In the genomic region with DNA sequence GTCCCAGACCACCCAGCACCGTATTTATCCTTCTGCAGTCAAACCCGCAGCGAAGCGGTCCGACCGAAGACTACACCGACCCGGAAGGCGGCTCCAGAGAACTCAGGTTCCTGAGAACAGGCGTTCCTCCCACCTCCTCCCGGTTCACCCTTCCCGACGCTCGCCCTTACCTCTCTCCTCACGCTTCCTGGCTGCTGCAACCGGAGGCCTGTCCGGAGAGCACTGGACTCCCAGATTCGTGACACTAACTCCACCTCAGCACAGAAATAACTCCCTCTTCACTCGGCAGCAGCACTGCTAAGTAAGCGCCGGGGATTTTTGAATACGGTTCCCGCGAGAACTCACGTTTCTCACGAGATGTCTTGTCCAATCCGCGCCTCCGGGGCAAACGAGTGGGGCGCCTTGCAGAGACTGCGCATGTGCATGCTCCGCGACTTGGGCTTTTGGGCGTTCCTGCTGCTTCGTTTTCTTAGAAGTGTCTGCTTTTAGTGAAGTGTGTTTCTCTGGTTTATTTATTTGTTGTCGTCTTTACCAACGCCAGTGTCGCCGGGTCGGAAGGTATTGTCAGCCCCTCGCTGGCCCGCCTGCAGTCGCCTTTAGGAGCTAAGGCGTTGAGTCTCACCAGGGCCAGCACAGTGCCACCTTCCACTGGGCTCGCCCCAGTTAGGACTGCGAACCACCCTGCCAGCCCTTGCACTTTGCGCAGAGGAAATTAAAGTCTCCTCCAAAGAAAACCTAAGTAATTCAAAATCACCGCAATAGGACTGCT, we compare ENCODE assay signal across 8 mouse cellular contexts. TPM values are rescaled to one million over a fixed set of nuclear protein-coding genes. Genes with fewer than 3 reads are reported as not detected.
A peak's percentile ranks its signal among the peaks of the same experiment; 100 is the strongest.
DNase-seq lines count a peak whose midpoint lies in the region; ATAC-seq and TF ChIP-seq lines count a peak whose summit lies in the region.

A gene (minus strand): TSS at position 324 of the 769 bp plus-strand sequence.

- H3K4me3 ChIP-seq in C2C12 (ENCODE audit: insufficient read depth, poor library complexity, severe bottlenecking), result peak within 1 kb of the TSS; percentile 74
- peak within 1 kb of the TSS; percentile 73 for H3K4me3 ChIP-seq in erythroblast, embryonic 14.5 days (replicated peaks)
- H3K4me3 ChIP-seq in heart, embryonic 12.5 days, result peak within 1 kb of the TSS; percentile 71
- peak within 1 kb of the TSS; percentile 73 for H3K4me3 ChIP-seq in kidney, postnatal 0 days (replicated peaks; ENCODE audit: low read depth, low read length)
- H3K4me3 ChIP-seq in liver, embryonic 11.5 days (ENCODE audit: low read depth, low read length), result peak within 1 kb of the TSS; percentile 78
- peak within 1 kb of the TSS; percentile 82 for H3K4me3 ChIP-seq in stomach, embryonic 14.5 days (ENCODE audit: low read depth, low read length)

- peak; percentile 6; the same call in 1 of the 2 replicates for TF ChIP-seq POLR2A in brain, embryonic 14.5 days (IDR thresholded peaks at IDR 0.05; ENCODE audit: borderline replicate concordance, extremely low read depth, insufficient read depth, insufficient read length, poor library complexity, severe bottlenecking)

- peaks cover 25% of the 10 kb centered on the region for H3K36me3 ChIP-seq in C2C12 (ENCODE audit: control insufficient read depth, insufficient read depth)
- H3K36me3 ChIP-seq in erythroblast, embryonic 14.5 days (ENCODE audit: control insufficient read depth), result peaks cover 27% of the 10 kb centered on the region
- peaks cover 15% of the 10 kb centered on the region for H3K36me3 ChIP-seq in heart, embryonic 12.5 days
- H3K36me3 ChIP-seq in kidney, postnatal 0 days (ENCODE audit: insufficient read depth, low read length), result 0 out of 2 replicates have a peak, but pooled peaks cover 7% of the 10 kb centered on the region
- H3K36me3 ChIP-seq in liver, embryonic 11.5 days (ENCODE audit: control insufficient read depth, insufficient read depth, low read length), result peaks cover 15% of the 10 kb centered on the region; the same call in 1 of the 2 replicates
- H3K36me3 ChIP-seq in stomach, embryonic 14.5 days (ENCODE audit: control insufficient read depth, insufficient read depth, low read length), result peaks cover 14% of the 10 kb centered on the region; the same call in 1 of the 2 replicates

- H3K4me2 ChIP-seq in heart, embryonic 12.5 days, result peak within 1 kb of the TSS; percentile 91
- H3K4me2 ChIP-seq in kidney, postnatal 0 days (ENCODE audit: low read length), result peak within 1 kb of the TSS; percentile 76
- peak within 1 kb of the TSS; percentile 87 for H3K4me2 ChIP-seq in liver, embryonic 11.5 days
- peak within 1 kb of the TSS; percentile 84 for H3K4me2 ChIP-seq in stomach, embryonic 14.5 days (replicated peaks; ENCODE audit: low read depth, low read length)

- peak; percentile 93 for ATAC-seq in heart, embryonic 12.5 days (ENCODE audit: insufficient number of reproducible peaks, low FRiP score)
- peak; percentile 92 for ATAC-seq in kidney, postnatal 0 days (replicated peaks; ENCODE audit: low FRiP score, low read depth)
- peak; percentile 97 for ATAC-seq in liver, embryonic 11.5 days (replicated peaks; ENCODE audit: low FRiP score)
- ATAC-seq in stomach, embryonic 14.5 days (ENCODE audit: insufficient number of reproducible peaks, insufficient read depth, low FRiP score, low read depth), result peak; percentile 93

- H3K9me3 ChIP-seq in erythroblast, embryonic 14.5 days (ENCODE audit: control insufficient read depth, low read length), result no peaks in the 10 kb centered on the region
- H3K9me3 ChIP-seq in heart, embryonic 12.5 days (replicated peaks), result no peaks in the 10 kb centered on the region
- no peaks in the 10 kb centered on the region for H3K9me3 ChIP-seq in kidney, postnatal 0 days (replicated peaks; ENCODE audit: low read length)
- no peaks in the 10 kb centered on the region for H3K9me3 ChIP-seq in liver, embryonic 11.5 days (ENCODE audit: control insufficient read depth, low read length)
- H3K9me3 ChIP-seq in stomach, embryonic 14.5 days (ENCODE audit: control insufficient read depth, low read depth, low read length), result no peaks in the 10 kb centered on the region

- TF ChIP-seq CTCF in C2C12 (IDR thresholded peaks at IDR 0.05; ENCODE audit: control insufficient read depth, insufficient read depth, insufficient read length), result no peak
- TF ChIP-seq CTCF in brain, embryonic 14.5 days (IDR thresholded peaks at IDR 0.05; ENCODE audit: borderline replicate concordance, extremely low read depth, insufficient read depth, insufficient read length), result no peak
- no peak for TF ChIP-seq CTCF in kidney, postnatal 0 days (IDR thresholded peaks at IDR 0.05; ENCODE audit: low read depth)

- peaks cover 35% of the 10 kb centered on the region for H3K79me3 ChIP-seq in C2C12 (ENCODE audit: low read depth)

- H3K79me2 ChIP-seq in C2C12 (ENCODE audit: control insufficient read depth, insufficient read depth), result peaks cover 50% of the 10 kb centered on the region

- DNase-seq in brain, embryonic 14.5 days (ENCODE audit: low read depth), result peak; percentile 98
- DNase-seq in kidney, postnatal 0 days (ENCODE audit: low spot score), result peak; percentile 97
- peak; percentile 90 for DNase-seq in liver, embryonic 11.5 days (ENCODE audit: low spot score)
- DNase-seq in naive thymus-derived CD4-positive, alpha-beta T cell, adult 2 months (ENCODE audit: low read depth), result peak; percentile 98

- peak within 1 kb of the TSS; percentile 87 for H3K9ac ChIP-seq in heart, embryonic 12.5 days
- peak within 1 kb of the TSS; percentile 55 for H3K9ac ChIP-seq in kidney, postnatal 0 days (ENCODE audit: low read depth, low read length)
- peak within 1 kb of the TSS; percentile 73 for H3K9ac ChIP-seq in liver, embryonic 11.5 days (ENCODE audit: low read depth, low read length)
- peak within 1 kb of the TSS; percentile 76 for H3K9ac ChIP-seq in stomach, embryonic 14.5 days (replicated peaks; ENCODE audit: low read depth, low read length)

- H3ac ChIP-seq in C2C12 (ENCODE audit: control insufficient read depth, insufficient read length, low read depth), result peak within 1 kb of the TSS; percentile 96

- peaks cover 20% of the 10 kb centered on the region for H3K4me1 ChIP-seq in erythroblast, embryonic 14.5 days (ENCODE audit: control insufficient read depth)
- peaks cover 9% of the 10 kb centered on the region for H3K4me1 ChIP-seq in heart, embryonic 12.5 days (replicated peaks)
- peaks cover 6% of the 10 kb centered on the region for H3K4me1 ChIP-seq in kidney, postnatal 0 days (replicated peaks; ENCODE audit: insufficient read depth, low read length)
- peaks cover 7% of the 10 kb centered on the region; the same call in 1 of the 2 replicates for H3K4me1 ChIP-seq in liver, embryonic 11.5 days (replicated peaks; ENCODE audit: control insufficient read depth, insufficient read depth, low read length)
- H3K4me1 ChIP-seq in stomach, embryonic 14.5 days (ENCODE audit: control insufficient read depth, insufficient read depth, low read length), result peaks cover 7% of the 10 kb centered on the region; the same call in 1 of the 2 replicates

- H3K27me3 ChIP-seq in C2C12 (ENCODE audit: control insufficient read depth, insufficient read depth, insufficient read length), result no peaks in the 10 kb centered on the region
- peaks cover 3% of the 10 kb centered on the region for H3K27me3 ChIP-seq in erythroblast, embryonic 14.5 days (ENCODE audit: control insufficient read depth)
- no peaks in the 10 kb centered on the region for H3K27me3 ChIP-seq in heart, embryonic 12.5 days (replicated peaks)
- H3K27me3 ChIP-seq in kidney, postnatal 0 days (ENCODE audit: insufficient read depth, low read length), result no peaks in the 10 kb centered on the region
- H3K27me3 ChIP-seq in liver, embryonic 11.5 days (replicated peaks; ENCODE audit: control insufficient read depth, insufficient read depth, low read length), result no peaks in the 10 kb centered on the region
- no peaks in the 10 kb centered on the region for H3K27me3 ChIP-seq in stomach, embryonic 14.5 days (ENCODE audit: control insufficient read depth, insufficient read depth, low read length)

- H3K27ac ChIP-seq in heart, embryonic 12.5 days (ENCODE audit: poor library complexity, severe bottlenecking), result peak within 1 kb of the TSS; percentile 75
- H3K27ac ChIP-seq in kidney, postnatal 0 days, result 0 out of 2 replicates have a peak within 1 kb of the TSS, but pooled peaks have one; percentile 31
- peak within 1 kb of the TSS; percentile 70 for H3K27ac ChIP-seq in liver, embryonic 11.5 days (ENCODE audit: low read depth, low read length)
- H3K27ac ChIP-seq in stomach, embryonic 14.5 days (ENCODE audit: low read length), result peak within 1 kb of the TSS; percentile 71

- under 1% methylated on average over 49 of the region's 49 CpGs for WGBS in heart, embryonic 12.5 days
- under 1% methylated on average over 49 of the region's 49 CpGs for WGBS in kidney, postnatal 0 days
- WGBS in liver, embryonic 11.5 days, result under 1% methylated on average over 49 of the region's 49 CpGs
- WGBS in stomach, embryonic 14.5 days, result under 1% methylated on average over 49 of the region's 49 CpGs

TF ChIP-seq in C2C12, 6 proteins besides CTCF, POLR2A, EP300 and RAD21:
- TF ChIP-seq USF1 (IDR thresholded peaks at IDR 0.05; ENCODE audit: low read depth) (no peak), FOSL1 (IDR thresholded peaks at IDR 0.05; ENCODE audit: insufficient read depth, low read length, poor library complexity, severe bottlenecking) (no peak), MAX (IDR thresholded peaks at IDR 0.05) (peak; percentile 25)

RNA-seq across cellular contexts. Expression of the gene that starts here (rescaled TPM):
- polyA plus RNA-seq in C2C12 (2012; fragmentation: generic; extraction: Trizol), result 11.5 TPM
- polyA plus RNA-seq in brain, embryonic 14.5 days (2012; rRNA removed), result 5.4 and 7.7 TPM in 2 replicates
- polyA plus RNA-seq in erythroblast, embryonic 14.5 days (2012), result 0.51 and 0.75 TPM in 2 replicates
- polyA plus RNA-seq in heart, embryonic 12.5 days (2016; fragmentation: Nextera tagmentation; extraction: Ambion mirVana), result 18.8 and 19.2 TPM in 2 replicates
- polyA plus RNA-seq in kidney, postnatal 0 days (2015; fragmentation: Nextera tagmentation; extraction: Ambion mirVana), result 9.0 and 9.2 TPM in 2 replicates
- 26.7 and 27.5 TPM in 2 replicates for polyA plus RNA-seq in liver, embryonic 11.5 days (2014; fragmentation: Nextera tagmentation; extraction: Ambion mirVana)
- 21.8 and 22.4 TPM in 2 replicates for polyA plus RNA-seq in stomach, embryonic 14.5 days (2014; fragmentation: Nextera tagmentation; extraction: Ambion mirVana)

Comparison
In these comparisons a context has a peak if more than half of its experiments do, and no peak if none do; other contexts are left out.
1. Peak in every context shown above with its lines: DNase-seq, ATAC-seq, H3K4me3 ChIP-seq and H3K27ac ChIP-seq.